Mouse (Mus musculus) G1E (cell line): ENCODE measurements around the gene Znrd1as. TPM values are rescaled to one million over a fixed set of nuclear protein-coding genes. Genes with fewer than 3 reads are reported as not detected.
A peak's percentile ranks its signal among the peaks of the same experiment; 100 is the strongest.

Source experiments
- ATAC-seq: 2 replicates; pipeline ENCODE4 v1.8.0; 2016; ENCODE audit warnings: mild to moderate bottlenecking; ENCODE audit not compliant: insufficient number of reproducible peaks, poor library complexity, low FRiP score, severe bottlenecking; ENCODE audit errors: extremely low read depth
- DNase-seq: peaks from one replicate; pipeline ENCODE4 v3.0.0; 2012; ENCODE audit warnings: low spot score
- H3K27me3 ChIP-seq: 2 replicates; pipeline ENCODE4 v1.6.1; 2012; ENCODE audit warnings: mild to moderate bottlenecking, low read length, inconsistent platforms; ENCODE audit not compliant: insufficient read depth
- H3K36me3 ChIP-seq: replicated peaks from 2 replicates; pipeline ENCODE3; 2012; ENCODE audit warnings: mild to moderate bottlenecking, inconsistent platforms
- H3K4me1 ChIP-seq: 2 replicates; pipeline ENCODE4 v1.6.1; 2012; ENCODE audit warnings: low read depth, low read length, inconsistent platforms, mixed read lengths; ENCODE audit not compliant: insufficient read depth
- H3K4me3 ChIP-seq: 2 replicates; pipeline ENCODE4 v1.5.1; 2012; ENCODE audit warnings: low read depth, mild to moderate bottlenecking, inconsistent platforms, low read length, moderate library complexity, mixed read lengths
- H3K9me3 ChIP-seq: replicated peaks from 2 replicates; pipeline ENCODE4 v1.6.1; 2012; ENCODE audit warnings: inconsistent platforms
- CTCF ChIP-seq: IDR thresholded peaks from 2 replicates; pipeline ENCODE4 v1.5.1; 2012; ENCODE audit warnings: low read depth, low read length, inconsistent platforms, mixed read lengths
- GATA1 ChIP-seq: IDR thresholded peaks from 2 replicates; pipeline ENCODE4 v1.6.1; 2012; ENCODE audit warnings: borderline replicate concordance, low read length, inconsistent platforms, mixed read lengths
- GATA2 ChIP-seq: IDR thresholded peaks from 2 replicates; pipeline ENCODE4 v1.6.1; 2012; ENCODE audit warnings: low read depth, low read length, inconsistent platforms, borderline replicate concordance
- POLR2AphosphoS5 ChIP-seq: IDR thresholded peaks from 2 replicates; pipeline ENCODE4 v1.6.1; 2012; ENCODE audit warnings: low read depth, low read length, inconsistent platforms; ENCODE audit not compliant: insufficient replicate concordance
- TAL1 ChIP-seq: conservative IDR thresholded peaks from 2 replicates; pipeline ENCODE4 v1.6.1; 2012; ENCODE audit warnings: low read depth, low read length, inconsistent platforms, mixed read lengths
- polyA plus RNA-seq: library from polyadenylated mRNA; stranded (reverse); fragments of >175 nt; gene quantifications from 2 replicates; pipeline ENCODE4 v1.2.3, GENCODE M21; 2012
- total RNA-seq, 2 experiments: library from RNA; stranded (forward) in 1 of 2; stranded (reverse) in 1 of 2; fragments of 200-1000 nt in 1 of 2; fragments of >200 nt in 1 of 2; fragmentation: Nextera tagmentation in 1 of 2; gene quantifications; 2 replicates each; pipeline ENCODE4 v1.2.3; 2014 to 2017

Znrd1as gene
- total and polyA plus RNA-seq, 3 experiments: 0.95 to 35.1 (median 17.3) TPM

GRCm38 (mm10) chr17:36947051-36947819, 11.2 kb upstream of the Znrd1as start:
- peaks cover 34% of the 10 kb centered on the region for H3K36me3 ChIP-seq
- no peak for ATAC-seq
- H3K4me1 ChIP-seq: peaks cover 16% of the 10 kb centered on the region
- H3K9me3 ChIP-seq: peaks cover 7% of the 10 kb centered on the region
- TF ChIP-seq TAL1 (no peak), GATA1 (no peak), CTCF (no peak), GATA2 (no peak), POLR2AphosphoS5 (no peak)
- no peak for DNase-seq
- H3K4me3 ChIP-seq: no peak overlapping the region
- peaks cover 7% of the 10 kb centered on the region; the same call in 1 of the 2 replicates for H3K27me3 ChIP-seq

GRCm38 (mm10) chr17:36948286-36948685, 10.1 kb upstream of the Znrd1as start:
- Histone ChIP-seq H3K4me1 (peaks cover 12% of the 10 kb centered on the region), H3K4me3 (no peak overlapping the region), H3K9me3 (peaks cover 7% of the 10 kb centered on the region), H3K27me3 (no peaks in the 10 kb centered on the region; the same call in 1 of the 2 replicates), H3K36me3 (peaks cover 40% of the 10 kb centered on the region)
- DNase-seq (no peak), ATAC-seq (no peak)
- TF ChIP-seq TAL1 (no peak), POLR2AphosphoS5 (no peak), GATA2 (no peak), GATA1 (no peak), CTCF (no peak)

GRCm38 (mm10) chr17:36949265-36949664, 9.1 kb upstream of the Znrd1as start:
- TF ChIP-seq TAL1 (no peak), CTCF (no peak), GATA1 (no peak), POLR2AphosphoS5 (no peak), GATA2 (no peak)
- no peaks in the 10 kb centered on the region; the same call in 1 of the 2 replicates for H3K27me3 ChIP-seq

GRCm38 (mm10) chr17:36950981-36951947, 7.1 kb upstream of the Znrd1as start, which contains the start of gene Ppp1r11:
Gene Ppp1r11, minus strand, starts transcription at chr17:36951741.
- no peak for TF ChIP-seq GATA1
- TF ChIP-seq TAL1: no peak
- TF ChIP-seq CTCF: no peak
- TF ChIP-seq GATA2: no peak
- no peak for TF ChIP-seq POLR2AphosphoS5
- H3K4me1 ChIP-seq: peaks cover 12% of the 10 kb centered on the region
- H3K4me3 ChIP-seq: peak within 1 kb of the TSS; percentile 77
- H3K36me3 ChIP-seq: peaks cover 56% of the 10 kb centered on the region
- ATAC-seq: peak; percentile 99
- peaks cover 7% of the 10 kb centered on the region for H3K9me3 ChIP-seq
- no peaks in the 10 kb centered on the region; the same call in 1 of the 2 replicates for H3K27me3 ChIP-seq
- peak; percentile 75 for DNase-seq

More at GRCm38 (mm10) chr17:36949265-36949664, 9.1 kb upstream of the Znrd1as start:
- Histone ChIP-seq H3K4me1 (peaks cover 12% of the 10 kb centered on the region), H3K9me3 (peaks cover 7% of the 10 kb centered on the region), H3K36me3 (peaks cover 45% of the 10 kb centered on the region), H3K4me3 (no peak overlapping the region)
- no peak for ATAC-seq
- no peak for DNase-seq

GRCm38 (mm10) chr17:36952631-36953030, 5.8 kb upstream of the Znrd1as start:
- ATAC-seq: no peak
- H3K27me3 ChIP-seq: no peaks in the 10 kb centered on the region

GRCm38 (mm10) chr17:36953062-36953461, 5.3 kb upstream of the Znrd1as start:
- no peaks in the 10 kb centered on the region for H3K27me3 ChIP-seq
- TF ChIP-seq GATA1: no peak
- no peak for TF ChIP-seq POLR2AphosphoS5
- no peak for TF ChIP-seq TAL1
- TF ChIP-seq GATA2: no peak
- TF ChIP-seq CTCF: no peak
- no peak for ATAC-seq
- peaks cover 52% of the 10 kb centered on the region for H3K36me3 ChIP-seq
- no peaks in the 10 kb centered on the region for H3K9me3 ChIP-seq
- H3K4me3 ChIP-seq: no peak overlapping the region
- peaks cover 22% of the 10 kb centered on the region for H3K4me1 ChIP-seq
- no peak for DNase-seq

More at GRCm38 (mm10) chr17:36952631-36953030, 5.8 kb upstream of the Znrd1as start:
- no peak overlapping the region for H3K4me3 ChIP-seq
- peaks cover 19% of the 10 kb centered on the region for H3K4me1 ChIP-seq
- H3K36me3 ChIP-seq: peaks cover 56% of the 10 kb centered on the region
- TF ChIP-seq CTCF (no peak), POLR2AphosphoS5 (no peak), GATA1 (no peak), TAL1 (no peak), GATA2 (no peak)
- DNase-seq: no peak
- H3K9me3 ChIP-seq: no peaks in the 10 kb centered on the region
